Mouse (Mus musculus) liver, postnatal 0 days (tissue): ENCODE measurements at regions not wholly inside any gene's neighbourhood (a gene's known extent, or its start where the extent isn't known, plus 50 kb on each side); places are given as distances from the start of the nearest gene placed in this dataset.

Experiments used
- CTCF ChIP-seq: sonication (generic); IDR thresholded peaks from 2 replicates; pipeline ENCODE4 v1.5.1; 2016; ENCODE audit warnings: antibody characterized with exemption, low read depth
- EP300 ChIP-seq: IDR thresholded peaks from 2 replicates; pipeline ENCODE4 v1.6.1; 2016; ENCODE audit warnings: antibody characterized with exemption, low read depth, mild to moderate bottlenecking

DNA sequence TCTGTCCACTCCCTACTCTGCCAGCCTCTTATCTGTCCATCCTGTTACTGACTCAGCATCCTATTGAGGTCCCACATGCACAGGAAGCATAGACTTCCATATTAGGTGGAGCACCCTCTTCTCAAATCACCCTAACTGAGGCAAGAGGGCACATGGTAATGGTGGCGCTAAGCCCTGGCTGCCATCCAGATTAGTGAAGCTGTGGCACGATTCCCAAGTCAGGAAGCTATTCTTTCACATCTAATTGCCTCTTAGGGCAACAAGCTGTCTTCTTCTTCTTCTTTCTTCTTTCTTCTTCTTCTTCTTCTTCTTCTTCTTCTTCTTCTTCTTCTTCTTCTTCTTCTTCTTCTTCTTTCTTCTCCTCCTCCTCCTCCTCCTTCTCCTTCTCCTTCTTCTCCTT lies 195.7 kb upstream of the Sall1 start:
- no peak for TF ChIP-seq CTCF
- TF ChIP-seq EP300 = no peak
